21 mouse cellular contexts compared by ENCODE assay signal in the genomic region with DNA sequence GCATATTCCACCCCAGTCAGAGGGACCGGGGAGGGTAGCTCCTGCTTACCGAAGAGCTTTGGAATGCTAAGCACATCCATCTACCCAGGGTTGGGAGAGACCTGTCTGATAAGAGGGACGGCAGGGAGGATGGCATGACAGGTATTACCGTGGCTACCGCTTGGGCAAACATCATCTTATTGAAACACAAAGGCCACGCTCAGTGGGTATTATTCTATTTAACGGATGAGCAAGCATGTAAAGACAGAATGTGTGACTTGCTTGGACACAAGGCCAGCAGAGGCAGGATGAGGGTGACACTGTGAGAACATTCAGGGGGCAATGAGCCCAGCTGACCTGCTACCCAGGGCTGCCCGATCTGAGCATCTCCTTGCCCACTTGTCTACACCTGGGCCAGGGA. TPM values are rescaled to one million over a fixed set of nuclear protein-coding genes. Genes with fewer than 3 reads are reported as not detected.
DNase-seq lines count a peak whose midpoint lies in the region; ATAC-seq lines count a peak whose summit lies in the region.
"Had no signal": no experiment of that assay in that cellular context is flagged by ENCODE, and none has a peak within 500 bp of the region (broad histone marks: within the 10 kb centered on the region; RNA-seq: fewer than 3 reads in every experiment).

No protein-coding gene starts in this region.

- no peak overlapping the region for H3K4me2 ChIP-seq in hindbrain, embryonic 15.5 days
- H3K4me2 ChIP-seq in hindbrain, embryonic 16.5 days (ENCODE audit: low read length) = no peak overlapping the region
- H3K4me2 ChIP-seq in midbrain, embryonic 15.5 days = no peak overlapping the region
- H3K4me2 ChIP-seq in midbrain, embryonic 11.5 days = no peak overlapping the region
- H3K4me2 ChIP-seq in neural tube, embryonic 14.5 days (ENCODE audit: low read depth, low read length) = no peak overlapping the region
- H3K4me2 ChIP-seq: forebrain, embryonic 13.5 days; heart, embryonic 11.5 days had no signal

- no peaks in the 10 kb centered on the region for H3K9me3 ChIP-seq in hindbrain, embryonic 15.5 days
- H3K9me3 ChIP-seq in hindbrain, embryonic 16.5 days (ENCODE audit: control insufficient read depth, low read length) = no peaks in the 10 kb centered on the region
- no peaks in the 10 kb centered on the region for H3K9me3 ChIP-seq in midbrain, embryonic 15.5 days
- no peaks in the 10 kb centered on the region for H3K9me3 ChIP-seq in midbrain, embryonic 11.5 days (ENCODE audit: control insufficient read depth, low read length)
- H3K9me3 ChIP-seq in neural tube, embryonic 14.5 days (ENCODE audit: control insufficient read depth, low read length) = no peaks in the 10 kb centered on the region
- H3K9me3 ChIP-seq: forebrain, embryonic 10.5 days; forebrain, embryonic 13.5 days; G1E had no signal

- no peak overlapping the region for H3K9ac ChIP-seq in hindbrain, embryonic 15.5 days
- no peak overlapping the region for H3K9ac ChIP-seq in hindbrain, embryonic 16.5 days (ENCODE audit: low read depth, low read length)
- H3K9ac ChIP-seq in midbrain, embryonic 15.5 days = no peak overlapping the region
- H3K9ac ChIP-seq in midbrain, embryonic 11.5 days (ENCODE audit: low read length) = no peak overlapping the region
- no peak overlapping the region for H3K9ac ChIP-seq in neural tube, embryonic 14.5 days (replicated peaks; ENCODE audit: low read depth, low read length)
- H3K9ac ChIP-seq: forebrain, embryonic 13.5 days had no signal

- H3K27me3 ChIP-seq in hindbrain, embryonic 15.5 days = no peaks in the 10 kb centered on the region
- H3K27me3 ChIP-seq in hindbrain, embryonic 16.5 days (replicated peaks; ENCODE audit: control insufficient read depth, insufficient read depth, low read length) = no peaks in the 10 kb centered on the region
- no peaks in the 10 kb centered on the region for H3K27me3 ChIP-seq in midbrain, embryonic 15.5 days (replicated peaks)
- no peaks in the 10 kb centered on the region for H3K27me3 ChIP-seq in midbrain, embryonic 11.5 days (ENCODE audit: control insufficient read depth, insufficient read depth, low read length)
- no peaks in the 10 kb centered on the region for H3K27me3 ChIP-seq in neural tube, embryonic 14.5 days (ENCODE audit: control insufficient read depth, insufficient read depth, low read length)
- H3K27me3 ChIP-seq: forebrain, embryonic 13.5 days had no signal

- H3K27ac ChIP-seq in hindbrain, embryonic 15.5 days (replicated peaks) = peak overlapping the region; percentile 18; the same call in 1 of the 2 replicates
- no peak overlapping the region for H3K27ac ChIP-seq in hindbrain, embryonic 16.5 days (ENCODE audit: low read depth, low read length)
- peak overlapping the region; percentile 20; the same call in 1 of the 2 replicates for H3K27ac ChIP-seq in midbrain, embryonic 15.5 days
- no peak overlapping the region for H3K27ac ChIP-seq in midbrain, embryonic 11.5 days (ENCODE audit: low read depth, low read length)
- H3K27ac ChIP-seq in neural tube, embryonic 14.5 days (ENCODE audit: low read depth, low read length) = peak overlapping the region; percentile 55
- H3K27ac ChIP-seq: forebrain, embryonic 10.5 days; forebrain, embryonic 13.5 days had no signal

- H3K4me3 ChIP-seq in hindbrain, embryonic 15.5 days = no peak overlapping the region
- no peak overlapping the region for H3K4me3 ChIP-seq in hindbrain, embryonic 16.5 days (ENCODE audit: low read length)
- H3K4me3 ChIP-seq in midbrain, embryonic 15.5 days = no peak overlapping the region
- no peak overlapping the region for H3K4me3 ChIP-seq in midbrain, embryonic 11.5 days (ENCODE audit: low read depth, low read length)
- no peak overlapping the region for H3K4me3 ChIP-seq in neural tube, embryonic 14.5 days (ENCODE audit: low read depth, low read length)
- H3K4me3 ChIP-seq: forebrain, embryonic 10.5 days; forebrain, embryonic 13.5 days had no signal

- H3K4me1 ChIP-seq in hindbrain, embryonic 15.5 days (replicated peaks) = peaks cover 44% of the 10 kb centered on the region
- H3K4me1 ChIP-seq in hindbrain, embryonic 16.5 days (ENCODE audit: control insufficient read depth, insufficient read depth, low read depth, low read length) = peaks cover 24% of the 10 kb centered on the region
- H3K4me1 ChIP-seq in midbrain, embryonic 15.5 days = peaks cover 30% of the 10 kb centered on the region
- peaks cover 12% of the 10 kb centered on the region for H3K4me1 ChIP-seq in midbrain, embryonic 11.5 days (ENCODE audit: control insufficient read depth, insufficient read depth, low read length)
- H3K4me1 ChIP-seq in neural tube, embryonic 14.5 days (ENCODE audit: control insufficient read depth, insufficient read depth, low read length) = peaks cover 10% of the 10 kb centered on the region; the same call in 1 of the 2 replicates

- ATAC-seq in hindbrain, embryonic 15.5 days (ENCODE audit: low FRiP score, low read depth) = no peak
- ATAC-seq in hindbrain, embryonic 16.5 days = no peak
- no peak for ATAC-seq in midbrain, embryonic 15.5 days (replicated peaks)
- ATAC-seq in midbrain, embryonic 11.5 days (ENCODE audit: low FRiP score) = no peak
- ATAC-seq in neural tube, embryonic 14.5 days (ENCODE audit: low read depth) = no peak
- ATAC-seq: forebrain, embryonic 13.5 days; forebrain, embryonic 16.5 days; Patski had no signal

- no peaks in the 10 kb centered on the region for H3K36me3 ChIP-seq in hindbrain, embryonic 15.5 days
- H3K36me3 ChIP-seq in hindbrain, embryonic 16.5 days (ENCODE audit: control insufficient read depth, insufficient read depth, low read length) = no peaks in the 10 kb centered on the region
- no peaks in the 10 kb centered on the region; the same call in 1 of the 2 replicates for H3K36me3 ChIP-seq in midbrain, embryonic 15.5 days (replicated peaks)
- no peaks in the 10 kb centered on the region for H3K36me3 ChIP-seq in midbrain, embryonic 11.5 days (ENCODE audit: control insufficient read depth, insufficient read depth, low read length)
- H3K36me3 ChIP-seq in neural tube, embryonic 14.5 days (ENCODE audit: control insufficient read depth, insufficient read depth, low read length) = peaks cover 6% of the 10 kb centered on the region; the same call in 1 of the 2 replicates
- H3K36me3 ChIP-seq: forebrain, embryonic 10.5 days; G1E had no signal

- DNase-seq in midbrain, embryonic 11.5 days (ENCODE audit: low spot score, missing footprints) = no peak
- peak; percentile 57 for DNase-seq in retina, embryonic 14.5 days (ENCODE audit: low spot score)
- DNase-seq in right cerebral cortex, adult 2 months (ENCODE audit: low spot score in 2 of 2) = no peak
- DNase-seq: adrenal gland, postnatal 10 days; adrenal gland, postnatal 36 days; B cell, adult 2 months; cerebellum, adult 18-20 months; cerebellum, adult 9-10 months; cerebellum, postnatal 14 days; gastrocnemius, postnatal 10 days; gastrocnemius, postnatal 36 days had no signal

- 42% methylated on average over 8 of the region's 8 CpGs for WGBS in hindbrain, embryonic 15.5 days
- WGBS in hindbrain, embryonic 16.5 days = 47% methylated on average over 8 of the region's 8 CpGs
- WGBS in midbrain, embryonic 15.5 days = 44% methylated on average over 8 of the region's 8 CpGs
- WGBS in midbrain, embryonic 11.5 days = 57% methylated on average over 8 of the region's 8 CpGs
- WGBS in neural tube, embryonic 14.5 days = 52% methylated on average over 8 of the region's 8 CpGs

RNA-seq across cellular contexts. Expression of a gene that starts 51.1 kb away (rescaled TPM):
- polyA plus RNA-seq in hindbrain, embryonic 15.5 days (2015; fragmentation: Nextera tagmentation; extraction: Ambion mirVana) = 13.3 and 15.3 TPM in 2 replicates
- polyA plus RNA-seq in hindbrain, embryonic 16.5 days (2015; fragmentation: Nextera tagmentation; extraction: Ambion mirVana) = 11.6 and 13.6 TPM in 2 replicates
- polyA plus RNA-seq in midbrain, embryonic 15.5 days (2015; fragmentation: Nextera tagmentation; extraction: Ambion mirVana) = 12.5 and 13.6 TPM in 2 replicates
- polyA plus RNA-seq in midbrain, embryonic 11.5 days (2014; fragmentation: Nextera tagmentation; extraction: Ambion mirVana) = 2.5 and 2.9 TPM in 2 replicates
- 19.5 and 19.9 TPM in 2 replicates for polyA plus RNA-seq in neural tube, embryonic 14.5 days (2014; fragmentation: Nextera tagmentation; extraction: Ambion mirVana)
- polyA plus RNA-seq: heart, embryonic 11.5 days had no signal

Comparison
In these comparisons a context has a peak if more than half of its experiments do, and no peak if none do; other contexts are left out.
1. H3K27ac ChIP-seq: peak in hindbrain, embryonic 15.5 days (single experiment), midbrain, embryonic 15.5 days (single experiment) and neural tube, embryonic 14.5 days (single experiment); none in hindbrain, embryonic 16.5 days (single experiment) and midbrain, embryonic 11.5 days (single experiment).